Comparison of ENCODE assay signal across 8 mouse cellular contexts in genomic region chr1:155293446-155293845, GRCm38 (mm10). TPM values are rescaled to one million over a fixed set of nuclear protein-coding genes. Genes with fewer than 3 reads are reported as not detected.
DNase-seq lines count a peak whose midpoint lies in the region; ATAC-seq lines count a peak whose summit lies in the region.

No protein-coding gene starts in this region.

- DNase-seq in adrenal gland, adult (ENCODE audit: inconsistent age in 2 of 2, low spot score in 1 of 2), result peak; percentile 20 to 91
- no peak for DNase-seq in adrenal gland, adult 8-10 months
- DNase-seq in thymus, postnatal 0 days (ENCODE audit: low spot score), result peak; percentile 82
- DNase-seq in thymus, postnatal 36 days, result no peak
- peak; percentile 86 for DNase-seq in embryonic facial prominence, embryonic 14.5 days (ENCODE audit: low spot score)
- DNase-seq in retina, postnatal 1 day, result peak; percentile 87

- peaks cover 5% of the 10 kb centered on the region; the same call in 1 of the 2 replicates for H3K36me3 ChIP-seq in embryonic facial prominence, embryonic 14.5 days (ENCODE audit: control insufficient read depth, insufficient read depth, low read length)
- H3K36me3 ChIP-seq in hindbrain, embryonic 16.5 days (ENCODE audit: control insufficient read depth, insufficient read depth, low read length), result peaks cover 7% of the 10 kb centered on the region; the same call in 1 of the 2 replicates
- H3K36me3 ChIP-seq in lung, embryonic 16.5 days (ENCODE audit: control insufficient read depth, insufficient read depth, low read length), result peaks cover 3% of the 10 kb centered on the region; the same call in 1 of the 2 replicates

- no peak overlapping the region for H3K4me2 ChIP-seq in embryonic facial prominence, embryonic 14.5 days (ENCODE audit: low read depth, low read length)
- H3K4me2 ChIP-seq in hindbrain, embryonic 16.5 days (ENCODE audit: low read length), result no peak overlapping the region
- no peak overlapping the region for H3K4me2 ChIP-seq in lung, embryonic 16.5 days (ENCODE audit: low read depth, low read length)

- ATAC-seq in embryonic facial prominence, embryonic 14.5 days (ENCODE audit: low read depth), result peak; percentile 70; the same call in 1 of the 2 replicates
- peak; percentile 81 for ATAC-seq in hindbrain, embryonic 16.5 days
- ATAC-seq in lung, embryonic 16.5 days (ENCODE audit: low read depth), result peak; percentile 52; the same call in 1 of the 2 replicates

- H3K27me3 ChIP-seq in embryonic facial prominence, embryonic 14.5 days (replicated peaks; ENCODE audit: control insufficient read depth, insufficient read depth, low read length), result no peaks in the 10 kb centered on the region
- no peaks in the 10 kb centered on the region for H3K27me3 ChIP-seq in hindbrain, embryonic 16.5 days (replicated peaks; ENCODE audit: control insufficient read depth, insufficient read depth, low read length)
- no peaks in the 10 kb centered on the region for H3K27me3 ChIP-seq in lung, embryonic 16.5 days (ENCODE audit: control insufficient read depth, insufficient read depth, low read depth, low read length)

- no peak overlapping the region for H3K9ac ChIP-seq in embryonic facial prominence, embryonic 14.5 days (ENCODE audit: low read depth, low read length)
- H3K9ac ChIP-seq in hindbrain, embryonic 16.5 days (ENCODE audit: low read depth, low read length), result 0 out of 2 replicates have a peak overlapping the region, but pooled peaks have one; percentile 17
- H3K9ac ChIP-seq in lung, embryonic 16.5 days (ENCODE audit: low read length), result no peak overlapping the region

- no peaks in the 10 kb centered on the region for H3K4me1 ChIP-seq in embryonic facial prominence, embryonic 14.5 days (ENCODE audit: control insufficient read depth, insufficient read depth, low read length)
- no peaks in the 10 kb centered on the region for H3K4me1 ChIP-seq in hindbrain, embryonic 16.5 days (ENCODE audit: control insufficient read depth, insufficient read depth, low read depth, low read length)
- no peaks in the 10 kb centered on the region for H3K4me1 ChIP-seq in lung, embryonic 16.5 days (replicated peaks; ENCODE audit: control insufficient read depth, insufficient read depth, low read length)

- 13% methylated on average over 3 of the region's 3 CpGs for WGBS in embryonic facial prominence, embryonic 14.5 days
- WGBS in hindbrain, embryonic 16.5 days, result 7% methylated on average over 3 of the region's 3 CpGs
- 12% methylated on average over 3 of the region's 3 CpGs for WGBS in lung, embryonic 16.5 days

- H3K9me3 ChIP-seq in embryonic facial prominence, embryonic 14.5 days (ENCODE audit: control insufficient read depth, low read length), result no peaks in the 10 kb centered on the region
- no peaks in the 10 kb centered on the region for H3K9me3 ChIP-seq in hindbrain, embryonic 16.5 days (ENCODE audit: control insufficient read depth, low read length)
- no peaks in the 10 kb centered on the region for H3K9me3 ChIP-seq in lung, embryonic 16.5 days (ENCODE audit: control insufficient read depth, low read length)

- H3K27ac ChIP-seq in embryonic facial prominence, embryonic 14.5 days (replicated peaks; ENCODE audit: low read depth, low read length), result no peak overlapping the region
- no peak overlapping the region for H3K27ac ChIP-seq in hindbrain, embryonic 16.5 days (ENCODE audit: low read depth, low read length)
- no peak overlapping the region for H3K27ac ChIP-seq in lung, embryonic 16.5 days (ENCODE audit: low read length)

- H3K4me3 ChIP-seq in embryonic facial prominence, embryonic 14.5 days (ENCODE audit: low read depth, low read length), result no peak overlapping the region
- H3K4me3 ChIP-seq in hindbrain, embryonic 16.5 days (ENCODE audit: low read length), result no peak overlapping the region
- H3K4me3 ChIP-seq in lung, embryonic 16.5 days (ENCODE audit: low read length), result no peak overlapping the region

RNA-seq across cellular contexts. Expression of gene BC034090, which starts 49.2 kb away (rescaled TPM):
- total RNA-seq in adrenal gland, adult 8-10 months (2022), result 10 to 100 TPM; 28.2 to 60.1 (median 36.1) TPM
- polyA plus RNA-seq in thymus, postnatal 0 days (2015; fragmentation: Nextera tagmentation; extraction: Ambion mirVana), result 2.3 and 2.8 TPM in 2 replicates
- polyA plus RNA-seq in embryonic facial prominence, embryonic 14.5 days (2014; fragmentation: Nextera tagmentation; extraction: Ambion mirVana), result 4.6 and 4.8 TPM in 2 replicates
- polyA plus RNA-seq in hindbrain, embryonic 16.5 days (2015; fragmentation: Nextera tagmentation; extraction: Ambion mirVana), result 6.0 and 6.1 TPM in 2 replicates
- 4.4 and 4.8 TPM in 2 replicates for polyA plus RNA-seq in lung, embryonic 16.5 days (2015; fragmentation: Nextera tagmentation; extraction: Ambion mirVana)

Comparison
In these comparisons a context has a peak if more than half of its experiments do, and no peak if none do; other contexts are left out.
1. DNase-seq: peak in adrenal gland, adult (2 of 2), thymus, postnatal 0 days (single experiment), embryonic facial prominence, embryonic 14.5 days (single experiment) and retina, postnatal 1 day (single experiment); none in adrenal gland, adult 8-10 months (single experiment) and thymus, postnatal 36 days (0 of 2).
2. Peak in every context shown above with its lines, with median percentiles within 50 percentile points of each other: ATAC-seq.